Mouse (Mus musculus) olfactory bulb, adult 2 months (tissue): ENCODE data around the gene Hp.

Source experiments
- CTCF ChIP-seq: fragments of 200-500 bp; IDR thresholded peaks from 2 replicates; pipeline ENCODE4 v1.5.1; 2012; ENCODE audit warnings: low read depth, mild to moderate bottlenecking, low read length, moderate library complexity; ENCODE audit not compliant: insufficient read depth
- POLR2A ChIP-seq: fragments of 200-500 bp; IDR thresholded peaks from 2 replicates; pipeline ENCODE4 v1.6.1; 2012; ENCODE audit warnings: mild to moderate bottlenecking, low read depth, low read length, moderate library complexity; ENCODE audit not compliant: insufficient read depth

- TF ChIP-seq POLR2A (no peak), CTCF (no peak)
Measured at GRCm38 (mm10) chr8:109564766-109565165, 14.2 kb downstream of the Hp start.
